Mouse (Mus musculus) lung, adult 18-20 months (tissue): Measurements from ENCODE around the gene Msi1.

ENCODE experiments used
- DNase-seq, 2 experiments: peaks; one replicate each; pipeline ENCODE4 v3.0.0; 2022; ENCODE audit warnings: mixed read lengths in 2 of 2

The Msi1 gene

DNA sequence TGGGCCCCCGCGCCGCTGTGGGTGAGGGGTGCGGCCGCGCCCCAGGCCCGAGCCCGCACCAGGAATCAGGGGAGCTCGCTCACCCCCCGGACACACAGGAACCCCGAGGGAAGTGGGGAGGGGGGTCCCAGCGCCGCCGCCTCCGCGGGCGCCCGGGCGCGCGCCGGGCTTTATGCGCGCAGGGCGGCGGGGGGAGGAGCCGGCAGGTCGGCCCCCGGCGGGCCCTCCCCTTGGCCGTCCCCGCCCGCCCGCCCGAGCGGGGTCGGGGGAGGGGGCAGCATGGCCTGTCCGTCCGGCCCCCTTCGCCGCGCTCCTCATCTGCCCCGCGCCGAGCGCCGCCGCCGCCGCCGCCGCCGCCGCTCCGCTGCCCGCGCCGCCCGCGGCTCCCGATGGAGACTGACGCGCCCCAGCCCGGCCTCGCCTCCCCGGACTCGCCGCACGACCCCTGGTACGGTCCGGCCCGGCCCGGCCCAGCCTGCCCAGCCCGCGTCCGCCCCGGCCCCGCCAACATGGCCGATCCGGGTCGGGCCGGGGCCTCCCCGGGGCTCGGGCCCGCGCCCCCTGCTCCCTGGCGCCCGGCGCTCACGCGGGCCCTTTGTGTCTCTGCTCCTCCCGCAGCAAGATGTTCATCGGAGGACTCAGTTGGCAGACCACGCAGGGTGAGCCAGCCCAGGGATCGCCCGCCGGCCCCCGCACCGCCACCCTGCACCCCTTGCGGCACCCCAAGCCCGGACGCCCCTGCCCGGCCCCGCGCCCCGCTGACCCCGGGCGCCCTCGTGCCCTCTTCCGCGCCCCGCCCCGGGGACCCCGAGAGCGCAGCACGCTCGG is at the start of gene Msi1:
Gene Msi1, plus strand, starts transcription at position 241 of the 828 bp plus-strand sequence.
- DNase-seq, result no peak

- DNase-seq, result no peak
These were observed 37.5 kb upstream of the Msi1 start for GRCm38 (mm10) chr5:115391935-115392334.

DNA sequence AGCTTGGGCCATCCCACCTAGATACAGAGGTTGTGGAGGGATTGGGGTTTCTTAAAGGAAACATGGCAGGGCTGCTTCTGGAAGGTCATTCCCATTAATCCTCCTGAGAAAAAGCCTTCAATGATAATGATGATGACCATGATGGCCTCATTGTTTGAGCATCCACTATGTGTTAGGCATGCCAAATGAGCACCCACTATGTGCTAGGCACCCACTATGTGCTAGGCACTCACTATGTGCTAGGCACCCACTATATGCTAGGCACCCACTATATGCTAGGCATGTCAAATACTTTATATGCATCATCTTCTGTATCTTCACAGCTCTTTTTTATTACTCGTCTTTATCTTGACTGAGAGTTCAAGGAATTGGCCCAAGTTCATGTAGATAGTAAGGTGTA is 36.4 kb upstream of the Msi1 start:
- no peak for DNase-seq

- no peak for DNase-seq
These were observed 35.2 kb upstream of the Msi1 start for GRCm38 (mm10) chr5:115394223-115394622.

DNA sequence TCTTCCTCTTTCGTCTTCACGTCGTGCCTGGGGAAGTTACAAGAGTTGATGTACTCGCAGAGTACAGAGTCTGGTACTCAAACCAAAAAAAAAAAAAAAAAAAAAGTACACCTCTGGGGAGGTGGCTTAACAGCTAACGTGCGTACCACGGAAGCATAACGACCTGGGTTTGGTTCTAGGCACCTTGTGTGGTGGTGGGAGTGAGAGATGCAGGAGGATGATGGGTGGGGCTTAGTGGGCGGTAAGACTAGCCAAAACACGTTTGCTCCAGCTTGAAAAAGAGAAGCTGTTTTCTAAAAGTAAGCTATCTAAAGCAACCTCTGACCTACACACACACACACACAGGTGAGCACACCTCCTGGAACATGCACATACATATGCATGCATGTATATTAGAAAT is 34.6 kb upstream of the Msi1 start:
- no peak for DNase-seq

DNA sequence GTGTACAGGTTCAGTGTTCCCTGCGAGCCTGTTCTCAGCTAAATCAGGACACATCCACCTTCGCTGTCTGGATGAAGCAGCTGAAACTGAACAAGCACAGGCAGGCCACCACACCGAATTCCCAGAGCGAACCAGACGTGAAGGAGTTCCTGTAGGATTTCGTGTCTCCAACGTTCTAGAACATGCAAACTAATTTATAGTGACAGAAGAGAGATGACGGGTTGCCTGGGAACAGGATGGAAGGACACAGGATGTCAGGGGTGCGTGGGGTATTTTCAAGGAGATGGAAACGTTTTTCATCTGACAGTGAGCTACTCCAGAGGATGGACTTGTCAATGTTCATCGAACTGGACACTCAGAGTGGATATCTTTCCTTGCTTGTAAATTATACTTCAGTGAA is 32.7 kb upstream of the Msi1 start:
- no peak for DNase-seq

DNA sequence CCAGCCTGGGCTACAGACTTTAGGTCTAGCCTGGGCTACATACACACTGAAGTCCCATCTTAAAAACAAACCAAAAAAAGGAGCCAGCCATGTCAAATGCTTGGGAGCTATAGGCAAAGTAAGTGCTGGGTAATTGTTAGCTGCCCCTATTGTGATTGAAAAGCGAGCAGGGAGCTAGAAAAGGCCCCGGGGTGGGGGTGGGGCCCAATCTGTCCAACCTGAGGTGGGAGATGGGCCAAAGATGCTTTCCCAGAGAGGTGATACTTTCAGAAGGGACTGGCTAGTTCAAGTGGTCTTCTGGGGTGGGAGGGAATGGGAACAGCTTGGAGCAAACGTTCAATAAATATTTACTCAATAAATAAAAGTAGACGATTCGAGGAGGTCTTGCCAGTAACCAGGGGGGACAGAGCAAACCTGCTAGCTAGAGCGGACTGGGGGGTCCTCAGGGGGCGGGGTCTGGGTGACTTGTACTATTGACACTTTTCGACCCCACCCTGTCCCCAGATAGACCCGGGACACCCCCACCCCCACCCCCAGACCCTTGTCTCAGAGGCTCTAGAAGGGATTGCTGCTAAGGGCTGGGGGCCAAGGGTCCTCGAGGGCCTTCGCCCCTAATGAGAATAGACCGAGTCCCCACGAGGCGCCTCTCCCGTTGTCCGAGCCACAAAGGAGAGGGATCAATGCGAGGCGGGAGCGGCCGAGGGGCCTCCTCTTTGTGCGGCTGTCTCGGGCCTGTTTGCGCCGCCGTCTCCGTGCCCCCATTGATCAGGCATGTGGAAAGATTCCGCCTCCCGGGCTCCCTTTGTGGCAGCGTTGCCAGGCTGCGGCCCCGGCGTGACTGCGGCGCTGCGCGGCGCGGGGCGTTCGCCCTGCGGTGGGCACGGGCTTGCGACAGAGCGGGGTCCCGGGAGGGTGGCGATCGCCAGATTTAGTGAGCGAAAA is 31.3 kb upstream of the Msi1 start:
- DNase-seq, result peak in 1 of 2 experiments; percentile 5

GRCm38 (mm10) chr5:115402063-115402462 is 27.3 kb upstream of the Msi1 start:
- no peak for DNase-seq

DNA sequence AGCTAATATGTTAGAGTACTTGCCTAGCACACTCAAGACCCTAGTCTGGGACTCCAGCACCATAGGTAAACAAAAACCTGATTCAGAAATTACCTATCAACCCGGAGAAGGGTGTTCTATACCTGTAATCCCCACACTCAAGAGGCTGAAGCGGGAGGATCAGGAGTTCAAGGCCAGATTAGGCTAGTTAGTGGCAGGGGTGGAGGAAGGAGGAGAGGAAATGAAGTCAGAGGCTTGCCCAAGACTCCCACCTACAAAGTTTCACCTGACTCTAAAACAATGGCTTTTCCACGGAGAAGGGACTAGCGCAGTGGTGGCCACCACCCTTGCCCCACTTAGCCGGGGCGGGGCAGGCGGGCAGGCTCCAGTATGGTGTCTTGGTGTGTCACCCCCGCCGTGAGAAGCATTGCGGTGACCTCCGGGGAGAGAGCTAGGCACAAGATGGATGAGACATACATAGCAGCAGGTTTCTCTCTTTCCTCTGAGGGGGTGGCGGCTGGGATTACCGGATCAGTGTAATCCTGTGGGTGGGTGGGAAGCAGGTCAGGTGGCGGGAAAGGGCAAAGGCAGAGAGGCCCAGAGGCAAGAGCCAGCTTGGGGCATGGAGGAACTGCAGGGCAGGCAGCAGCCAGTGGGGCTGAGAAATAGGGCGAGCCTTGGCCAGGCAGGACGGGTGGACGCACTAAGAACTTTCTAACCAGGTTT is 25.8 kb upstream of the Msi1 start:
- no peak for DNase-seq

- DNase-seq, result peak in 1 of 2 experiments; percentile 10
These were observed 25.1 kb upstream of the Msi1 start for GRCm38 (mm10) chr5:115404241-115404794.

DNA sequence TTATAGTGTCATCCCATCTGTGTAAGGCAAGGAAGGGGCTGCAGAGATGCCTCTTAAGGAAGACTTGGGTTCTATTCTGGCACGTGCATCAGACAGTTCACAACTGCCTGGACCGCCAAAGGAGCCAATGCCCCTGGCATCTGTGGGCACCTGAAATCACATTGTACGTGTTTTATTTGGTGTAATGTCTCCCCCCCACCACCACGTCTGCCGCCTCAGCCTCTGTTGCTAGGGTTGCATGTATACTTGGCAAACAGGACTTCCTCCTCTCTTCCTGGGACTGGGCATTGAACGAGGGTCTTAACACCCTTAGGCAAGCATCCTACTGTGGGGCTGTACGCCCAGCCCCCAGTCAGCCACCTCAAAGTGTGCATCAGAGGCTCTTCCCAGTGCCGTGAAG is 24.2 kb upstream of the Msi1 start:
- DNase-seq, result no peak

DNA sequence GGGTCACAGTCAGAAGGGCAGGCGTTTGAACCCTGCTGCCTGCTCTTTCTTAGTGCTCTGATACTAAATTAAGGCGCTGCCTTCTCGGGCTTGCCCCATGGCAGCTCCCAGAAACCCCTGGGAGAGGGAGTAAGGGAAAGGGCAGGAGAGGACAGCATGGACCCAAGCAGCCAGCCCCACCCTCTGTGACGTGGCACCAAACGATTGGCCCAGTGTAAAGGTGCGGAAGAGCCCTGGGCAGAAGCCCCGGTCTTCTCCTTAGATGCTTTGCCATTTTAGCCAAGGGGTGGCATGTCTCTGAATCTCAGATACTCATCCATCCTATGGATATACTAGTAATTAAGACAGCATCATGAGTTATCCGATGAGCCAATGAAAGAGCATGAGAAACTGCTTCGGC is 21.3 kb upstream of the Msi1 start:
- no peak for DNase-seq

DNA sequence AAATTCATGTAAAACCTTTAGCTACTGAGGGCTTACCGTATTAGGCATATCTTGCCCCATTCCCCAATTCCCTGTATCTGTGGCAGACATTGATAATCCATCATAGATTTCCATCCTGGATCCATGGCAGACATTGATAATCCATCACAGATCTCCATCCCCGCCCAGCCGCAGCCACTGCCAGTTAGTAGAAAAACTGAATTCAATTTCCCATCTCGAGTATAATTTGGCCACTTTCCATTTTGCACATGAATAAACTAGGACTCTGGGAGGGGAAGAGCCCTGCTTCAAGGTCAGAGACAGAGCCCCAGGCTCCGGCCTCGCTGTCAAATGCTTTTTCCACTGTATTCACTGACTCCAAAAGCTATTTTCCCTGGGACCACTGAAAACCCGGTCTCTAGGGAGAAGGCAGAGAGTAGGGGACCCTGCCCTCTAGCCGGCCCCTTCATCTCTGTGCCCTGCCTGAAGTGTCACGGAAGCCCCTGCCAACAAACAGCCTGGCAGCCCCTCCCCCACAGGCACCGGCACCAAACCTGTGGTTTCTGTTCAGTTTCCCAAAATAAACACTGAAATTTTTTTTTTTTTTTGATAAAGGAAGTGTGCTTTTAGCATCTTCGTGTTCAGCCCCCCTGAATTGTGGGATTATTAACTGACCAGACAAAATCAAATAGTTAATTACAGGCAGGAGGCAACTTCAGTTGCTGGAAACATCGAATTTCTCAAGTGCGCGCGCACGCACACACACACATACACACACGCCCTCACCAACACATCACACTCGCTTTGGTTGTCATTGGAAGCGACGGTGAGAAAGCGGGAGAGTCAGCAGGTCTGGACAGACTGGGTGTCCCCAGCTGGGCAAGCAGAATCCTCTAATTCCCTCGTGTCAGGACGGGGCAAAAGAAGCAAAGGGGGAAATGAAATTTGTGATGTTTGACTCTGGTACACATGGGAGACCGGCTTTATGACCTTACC is 14.0 kb upstream of the Msi1 start:
- DNase-seq, result no peak

DNA sequence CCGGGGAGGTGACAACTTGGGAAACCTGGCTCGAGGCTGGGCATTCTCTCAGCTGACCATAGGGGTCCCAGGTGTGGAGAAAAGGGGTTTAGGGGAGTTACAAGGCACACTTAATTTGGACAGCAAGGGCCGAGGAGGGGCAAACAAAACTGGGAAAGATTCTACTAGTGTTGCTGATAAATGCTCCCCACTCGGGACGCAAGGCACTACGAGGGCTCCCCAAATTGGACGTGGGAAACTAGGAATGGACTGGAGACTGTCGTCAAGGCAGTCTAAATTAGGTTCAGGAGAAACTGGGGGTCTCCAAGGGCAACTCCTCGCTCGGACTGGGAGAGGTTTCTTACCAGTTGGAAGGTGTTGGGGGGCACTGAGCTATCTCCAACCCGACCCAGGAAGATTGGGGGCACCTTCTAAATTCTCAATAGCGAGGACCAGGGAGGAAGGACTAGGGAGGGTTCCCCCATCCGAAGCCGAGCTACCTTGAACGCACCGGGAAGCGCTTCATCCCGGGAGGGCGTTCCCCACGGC is 504 bp upstream of the Msi1 start:
- DNase-seq, result no peak

DNA sequence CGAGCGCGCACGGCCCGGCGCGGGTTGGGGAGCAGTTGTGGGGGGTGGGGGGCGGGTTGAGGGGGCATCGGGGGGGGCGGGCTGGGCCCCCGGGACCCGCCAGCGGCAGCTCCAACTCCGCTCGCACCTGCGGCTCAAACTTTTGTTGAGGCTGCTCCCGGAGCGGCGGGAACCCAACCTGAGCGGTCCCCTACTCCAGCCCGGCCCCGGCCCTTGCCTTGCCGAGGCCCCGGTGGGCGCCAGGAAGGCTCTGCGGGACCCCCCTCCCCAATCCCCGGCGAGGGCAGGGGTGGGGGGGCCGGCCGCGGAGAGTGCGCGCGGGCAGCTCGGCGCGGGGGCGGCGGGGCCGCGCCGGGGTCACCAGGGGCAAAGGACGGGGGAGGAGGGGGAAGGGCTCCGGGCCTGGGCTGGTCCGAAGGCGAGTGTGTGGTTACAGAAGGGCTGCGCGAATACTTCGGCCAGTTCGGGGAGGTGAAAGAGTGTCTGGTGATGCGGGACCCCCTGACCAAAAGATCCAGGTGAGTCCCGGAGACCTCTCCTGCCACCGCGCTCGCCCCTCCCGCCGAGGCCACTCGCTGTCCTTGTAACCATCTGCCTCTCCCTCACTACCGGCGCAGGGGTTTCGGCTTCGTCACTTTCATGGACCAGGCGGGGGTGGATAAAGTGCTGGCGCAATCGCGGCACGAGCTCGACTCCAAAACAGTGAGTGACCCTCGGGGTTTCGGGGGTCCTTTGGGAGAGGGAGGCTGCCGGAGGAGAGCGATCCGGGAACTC is 975 bp downstream of the Msi1 start:
- no peak for DNase-seq

DNA sequence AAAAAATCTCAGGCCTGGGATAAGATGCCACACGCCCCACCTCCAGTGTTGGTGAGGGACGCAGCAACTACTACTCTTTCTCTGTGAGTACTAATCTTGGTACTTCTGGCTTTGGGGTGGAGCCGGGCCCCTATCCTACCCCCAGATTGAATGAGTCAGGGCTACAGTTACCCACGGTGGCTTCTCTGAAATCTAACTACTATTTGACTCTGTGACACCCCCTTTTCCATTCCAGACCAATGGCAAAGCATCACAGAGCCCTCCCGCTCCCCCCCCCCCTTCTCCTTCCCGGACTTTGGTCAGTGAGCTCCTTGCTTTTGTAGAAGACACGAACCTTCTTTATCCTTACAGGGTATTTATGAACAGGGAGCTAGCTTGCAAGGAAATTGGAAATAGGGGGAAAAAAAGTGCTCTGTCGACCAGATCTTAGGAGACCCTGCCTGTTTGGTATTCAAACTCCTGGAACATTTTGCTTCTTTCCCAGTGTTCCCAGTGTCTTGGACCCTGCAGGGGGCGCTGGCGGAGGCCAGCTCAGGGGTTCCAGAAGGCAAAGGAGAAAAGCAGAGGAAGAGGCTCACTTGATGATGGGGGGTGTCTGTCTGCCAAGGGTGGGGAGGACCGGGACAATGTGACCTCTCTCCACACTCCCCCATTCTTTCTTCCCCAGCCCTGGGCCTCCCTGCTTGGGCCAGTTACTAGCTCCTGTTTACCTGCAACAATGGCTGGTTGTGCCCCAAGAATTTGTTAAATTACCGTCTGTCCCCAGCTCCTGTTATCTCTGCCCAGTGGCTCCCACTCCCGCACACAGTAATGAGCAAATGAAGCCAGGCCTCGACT is 1.9 kb downstream of the Msi1 start:
- no peak for DNase-seq

- no peak for DNase-seq
These were observed 2.5 kb downstream of the Msi1 start for GRCm38 (mm10) chr5:115431898-115432259.

DNA sequence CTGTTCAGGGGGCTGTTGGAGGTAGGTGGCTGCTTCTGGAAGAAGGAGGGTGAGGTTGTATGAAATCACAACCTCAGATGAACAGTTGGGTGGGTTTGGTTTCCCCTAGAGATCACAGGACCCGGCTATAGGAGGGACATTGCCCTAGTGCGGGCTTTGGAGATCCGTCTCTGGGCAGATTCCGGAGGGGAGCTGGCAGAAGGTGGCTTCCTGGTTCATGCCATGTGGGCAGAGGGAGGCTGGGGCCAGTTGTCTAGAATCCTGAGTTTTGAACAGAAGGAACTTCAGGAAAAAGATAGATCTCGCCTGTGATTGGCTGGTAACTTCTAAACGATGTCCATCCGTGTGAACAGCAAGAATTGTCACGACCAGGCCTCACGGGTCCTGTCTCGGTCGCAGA is 3.0 kb downstream of the Msi1 start:
- no peak for DNase-seq

DNA sequence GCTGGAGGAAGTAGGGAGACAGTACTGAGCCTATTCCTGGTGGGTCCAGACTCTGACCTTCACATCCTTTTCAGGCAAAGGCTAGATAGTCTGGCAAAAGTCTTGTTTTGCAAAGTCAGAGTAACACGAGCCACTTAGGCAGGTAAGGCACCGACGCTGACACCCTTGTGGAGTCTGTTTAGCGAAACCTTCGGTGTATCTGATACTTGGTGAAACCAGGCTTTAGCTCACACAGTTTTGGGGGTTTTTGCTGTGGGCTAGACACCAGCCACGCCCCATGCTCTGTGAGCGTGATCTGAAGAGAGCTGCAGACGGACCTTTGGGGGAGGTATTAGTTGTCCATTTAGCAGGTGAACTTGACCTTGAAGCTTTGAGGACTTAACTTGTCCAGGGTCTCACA is 3.8 kb downstream of the Msi1 start:
- no peak for DNase-seq
